Mouse (Mus musculus) 416B (cell line): Measurements from ENCODE around the gene Spint3.
"Not testable (repeated sequence)": the region's sequence is repeated elsewhere in the genome, so short reads cannot be mapped to it uniquely, and the experiment has no call there.

ENCODE experiments used
- DNase-seq: peaks from one replicate; pipeline ENCODE4 v3.0.0; 2011; ENCODE audit warnings: low read depth

The Spint3 gene

GRCm38 (mm10) chr2:164573359-164573758 is at the start of gene Spint3:
Spint3 (minus strand) TSS chr2:164573459.
- DNase-seq = not testable (repeated sequence)

- DNase-seq = no peak
These were observed 48.5 kb upstream of the Spint3 start for GRCm38 (mm10) chr2:164621775-164622174.

GRCm38 (mm10) chr2:164619050-164619449 is 45.8 kb upstream of the Spint3 start:
- no peak for DNase-seq

GRCm38 (mm10) chr2:164615386-164615785 is 42.1 kb upstream of the Spint3 start:
- DNase-seq = no peak

GRCm38 (mm10) chr2:164613471-164613870 is 40.2 kb upstream of the Spint3 start, which contains the start of the genes Wfdc6b and Wfdc8:
Wfdc6b (plus strand) TSS chr2:164613522.
Wfdc8 (minus strand) TSS chr2:164613626.
- not testable (repeated sequence) for DNase-seq

- DNase-seq = no peak
These were observed 35.5 kb upstream of the Spint3 start for GRCm38 (mm10) chr2:164608781-164609180.

GRCm38 (mm10) chr2:164604411-164604810 is 31.2 kb upstream of the Spint3 start:
- no peak for DNase-seq

GRCm38 (mm10) chr2:164603482-164603881 is 30.2 kb upstream of the Spint3 start:
- DNase-seq = no peak

GRCm38 (mm10) chr2:164600179-164600578 is 26.9 kb upstream of the Spint3 start:
- peak; percentile 8 for DNase-seq

GRCm38 (mm10) chr2:164593494-164593893 is 20.2 kb upstream of the Spint3 start, which contains the start of gene Eppin:
Eppin (minus strand) TSS chr2:164593594.
- no peak for DNase-seq

GRCm38 (mm10) chr2:164592014-164592413 is 18.8 kb upstream of the Spint3 start:
- DNase-seq = peak; percentile 51

GRCm38 (mm10) chr2:164585025-164585725 is 11.9 kb upstream of the Spint3 start, which contains the start of gene Wfdc6a:
Wfdc6a (minus strand) TSS chr2:164585447.
- not testable (repeated sequence) for DNase-seq

GRCm38 (mm10) chr2:164567460-164567859 is 5.8 kb downstream of the Spint3 start:
- peak; percentile 45 for DNase-seq

- no peak for DNase-seq
These were observed 6.3 kb downstream of the Spint3 start for GRCm38 (mm10) chr2:164566997-164567396.

- DNase-seq = no peak
These were observed 8.9 kb downstream of the Spint3 start for GRCm38 (mm10) chr2:164564346-164564745.

GRCm38 (mm10) chr2:164563339-164564038 is 9.8 kb downstream of the Spint3 start:
- DNase-seq = peak; percentile 44

GRCm38 (mm10) chr2:164562391-164563188 is 10.7 kb downstream of the Spint3 start, which contains the start of gene Wfdc2:
Wfdc2 (plus strand) TSS chr2:164562413.
- DNase-seq = no peak

GRCm38 (mm10) chr2:164560106-164560505 is 13.2 kb downstream of the Spint3 start:
- no peak for DNase-seq

- DNase-seq = peak; percentile 45
These were observed 14.1 kb downstream of the Spint3 start for GRCm38 (mm10) chr2:164558991-164559645.

GRCm38 (mm10) chr2:164558426-164558825 is 14.8 kb downstream of the Spint3 start:
- no peak for DNase-seq

GRCm38 (mm10) chr2:164551502-164551901 is 21.8 kb downstream of the Spint3 start:
- DNase-seq = no peak

- DNase-seq = no peak
These were observed 22.4 kb downstream of the Spint3 start for GRCm38 (mm10) chr2:164550895-164551269.
